Mouse (Mus musculus): ENCODE measurements around the gene Gm20721.

Gene Gm20721

GRCm38 (mm10) chr2:174298471-174298870 is 48.0 kb downstream of the Gm20721 start:
- no peak for DNase-seq (ENCODE audit: low read depth, low spot score)

DNA sequence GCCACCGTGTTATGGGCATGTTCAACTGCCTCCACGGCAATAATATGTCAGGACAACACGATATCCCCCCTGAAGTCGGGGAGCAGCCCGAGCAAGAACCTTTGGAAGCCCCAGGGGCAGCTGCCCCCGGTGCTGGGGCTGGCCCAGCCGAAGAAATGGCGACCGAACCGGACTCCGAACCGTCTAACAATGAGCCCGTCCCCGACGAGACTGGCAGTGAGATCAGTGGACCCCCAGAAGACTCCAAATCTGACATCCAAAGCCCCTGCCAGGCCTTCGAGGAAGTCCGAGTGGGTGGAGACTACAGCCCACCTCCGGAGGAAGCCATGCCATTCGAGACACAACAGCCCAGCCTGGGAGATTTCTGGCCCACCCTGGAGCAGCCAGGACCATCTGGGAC is 48.7 kb downstream of the Gm20721 start:
- DNase-seq (ENCODE audit: low read depth, low spot score): no peak

GRCm38 (mm10) chr2:174297086-174297571 is 49.4 kb downstream of the Gm20721 start:
- DNase-seq (ENCODE audit: low read depth, low spot score): no peak

GRCm38 (mm10) chr2:174295900-174296465 is 50.5 kb downstream of the Gm20721 start:
- DNase-seq (ENCODE audit: low read depth, low spot score): no peak

DNA sequence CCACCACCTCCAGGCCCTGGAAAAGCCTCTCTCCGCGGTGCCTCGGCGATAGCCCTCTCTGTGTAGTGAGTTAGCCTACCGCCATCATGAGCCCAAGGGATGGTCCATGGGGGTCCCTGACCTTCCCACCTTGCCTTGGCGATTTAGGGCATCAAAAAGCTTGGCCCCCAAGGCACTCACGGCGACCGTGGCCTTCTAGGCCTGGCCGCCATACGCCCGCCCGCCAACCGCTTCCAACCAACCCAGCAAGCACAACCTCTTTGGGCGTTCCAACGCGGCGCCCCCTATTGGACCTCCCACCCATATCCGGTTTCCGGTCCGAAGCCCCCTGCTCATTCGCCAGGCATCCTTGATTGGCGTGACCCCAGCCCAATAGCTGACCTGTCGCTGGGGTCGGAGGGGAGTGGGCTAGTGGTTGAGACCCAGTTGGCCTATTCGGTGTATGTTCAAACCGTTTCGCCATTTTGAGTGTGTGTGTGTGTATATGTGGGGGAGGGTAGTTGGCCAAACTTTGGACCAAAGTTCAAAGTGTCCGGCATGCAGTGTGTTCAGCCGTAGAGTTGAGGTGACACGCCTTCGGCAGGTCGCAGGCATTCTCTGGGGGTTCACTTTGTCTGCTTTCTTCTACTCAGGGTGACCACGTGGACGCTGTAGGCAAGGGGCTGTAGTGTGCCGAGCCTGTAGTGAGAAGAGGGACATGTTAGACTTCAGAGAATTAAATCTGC is 51.2 kb downstream of the Gm20721 start:
- DNase-seq (ENCODE audit: low read depth, low spot score): peak; percentile 50

GRCm38 (mm10) chr2:174294457-174294856 is 52.1 kb downstream of the Gm20721 start:
- no peak for DNase-seq (ENCODE audit: low read depth, low spot score)

- DNase-seq (ENCODE audit: low read depth, low spot score): no peak
Measured at GRCm38 (mm10) chr2:174291662-174292030, 54.9 kb downstream of the Gm20721 start.

GRCm38 (mm10) chr2:174291029-174291661 is 55.4 kb downstream of the Gm20721 start:
- DNase-seq (ENCODE audit: low read depth, low spot score): no peak

GRCm38 (mm10) chr2:174288673-174289430 is 57.7 kb downstream of the Gm20721 start:
- DNase-seq (ENCODE audit: low read depth, low spot score): no peak

DNA sequence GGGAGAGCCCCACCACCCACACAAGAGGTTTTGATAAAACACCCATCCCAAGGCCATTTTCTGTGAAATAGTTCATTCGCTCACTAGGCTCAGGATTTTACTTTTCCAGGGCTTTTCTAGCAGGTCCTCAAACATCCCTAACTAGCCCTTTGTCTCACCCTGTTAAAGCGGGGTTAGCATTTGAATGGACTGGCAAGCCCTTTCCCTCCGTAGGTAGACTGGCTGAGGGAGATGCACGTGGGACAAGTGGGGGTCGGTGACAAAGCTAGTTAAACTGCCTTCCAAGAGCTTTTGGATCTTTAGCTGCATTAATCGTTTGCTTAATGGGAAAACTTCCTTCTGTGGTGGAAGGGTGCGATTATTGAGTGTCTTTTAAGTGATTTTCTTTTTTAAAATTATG is 58.6 kb downstream of the Gm20721 start:
- no peak for DNase-seq (ENCODE audit: low read depth, low spot score)

- no peak for DNase-seq (ENCODE audit: low read depth, low spot score)
Measured at GRCm38 (mm10) chr2:174285921-174286470, 60.5 kb downstream of the Gm20721 start.

DNA sequence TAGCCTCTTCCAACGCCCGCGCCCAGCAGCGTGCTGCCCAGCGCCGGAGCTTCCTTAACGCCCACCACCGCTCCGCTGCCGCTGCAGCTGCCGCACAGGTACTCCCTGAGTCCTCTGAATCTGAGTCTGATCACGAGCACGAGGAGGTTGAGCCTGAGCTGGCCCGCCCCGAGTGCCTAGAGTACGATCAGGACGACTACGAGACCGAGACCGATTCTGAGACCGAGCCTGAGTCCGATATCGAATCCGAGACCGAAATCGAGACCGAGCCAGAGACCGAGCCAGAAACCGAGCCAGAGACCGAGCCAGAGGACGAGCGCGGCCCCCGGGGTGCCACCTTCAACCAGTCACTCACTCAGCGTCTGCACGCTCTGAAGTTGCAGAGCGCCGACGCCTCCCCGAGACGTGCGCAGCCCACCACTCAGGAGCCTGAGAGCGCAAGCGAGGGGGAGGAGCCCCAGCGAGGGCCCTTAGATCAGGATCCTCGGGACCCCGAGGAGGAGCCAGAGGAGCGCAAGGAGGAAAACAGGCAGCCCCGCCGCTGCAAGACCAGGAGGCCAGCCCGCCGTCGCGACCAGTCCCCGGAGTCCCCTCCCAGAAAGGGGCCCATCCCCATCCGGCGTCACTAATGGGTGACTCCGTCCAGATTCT is 61.6 kb downstream of the Gm20721 start:
- no peak for DNase-seq (ENCODE audit: low read depth, low spot score)

DNA sequence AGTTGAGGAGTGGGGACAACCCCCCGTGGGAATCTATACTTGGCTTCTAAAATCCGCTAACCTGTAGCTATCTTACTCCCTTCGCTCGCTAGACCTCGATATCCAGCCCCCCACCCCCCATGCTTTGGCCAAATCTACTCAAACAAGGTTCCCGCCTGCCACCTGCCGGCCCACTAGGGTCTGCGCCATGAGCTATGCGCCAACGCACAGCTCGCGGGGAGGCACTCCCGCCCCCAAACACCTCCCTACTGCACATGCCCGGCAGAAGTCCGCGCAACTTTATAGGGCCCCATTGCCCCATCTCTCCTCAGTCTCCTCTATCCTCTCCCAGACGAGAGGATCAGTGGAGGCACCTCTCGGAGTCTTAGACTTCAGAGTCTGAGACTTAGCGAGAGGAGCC is 62.5 kb downstream of the Gm20721 start, which contains the start of gene Gnas:
TSS of gene Gnas (plus strand) at position 310 of the 400 bp plus-strand sequence.
- DNase-seq (ENCODE audit: low read depth, low spot score): no peak

DNA sequence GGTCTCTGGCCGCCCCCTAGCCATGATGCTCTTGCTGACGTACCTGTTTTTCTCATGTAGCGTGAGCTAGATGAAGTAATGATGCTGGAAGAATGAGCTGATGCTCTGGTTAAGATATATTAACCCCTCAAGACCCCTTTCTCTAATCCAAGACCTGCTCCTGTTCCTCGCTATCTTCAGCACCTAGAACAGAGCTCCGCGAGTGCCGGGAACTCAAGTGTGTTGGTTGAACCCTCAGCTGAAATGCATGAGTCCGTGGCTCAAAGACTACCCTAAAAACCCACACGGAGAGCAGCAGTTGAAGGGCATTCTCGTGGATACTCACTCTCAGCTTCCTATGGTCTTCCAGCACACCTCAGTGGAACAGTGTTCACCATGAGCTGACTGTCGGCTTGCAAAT is 63.2 kb downstream of the Gm20721 start:
- DNase-seq (ENCODE audit: low read depth, low spot score): no peak
